Mouse (Mus musculus) left cerebral cortex, postnatal 10 days (tissue): ENCODE measurements around the gene Krtap20-2. TPM values are rescaled to one million over a fixed set of nuclear protein-coding genes. Genes with fewer than 3 reads are reported as not detected.
"Not testable (repeated sequence)": the region's sequence is repeated elsewhere in the genome, so short reads cannot be mapped to it uniquely, and the experiment has no call there.

ENCODE experiments used
- DNase-seq, 2 experiments: peaks; one replicate each; pipeline ENCODE4 v3.0.0; 2021 to 2022; ENCODE audit warnings: low spot score in 2 of 2, mixed read lengths in 1 of 2; ENCODE audit errors: extremely low spot score in 1 of 2
- intact Hi-C: fragments of 180-260 bp; cut with DNase I; formaldehyde crosslinking; loops from one replicate; pipeline ENCODE4 v1.15.1; 2025
- total RNA-seq, 2 experiments: library from RNA; stranded (reverse); gene quantifications; 2 replicates each; pipeline ENCODE4 v1.2.3; 2021

Gene Krtap20-2
- total RNA-seq = not detected

- no peak for DNase-seq
- intact Hi-C loops = no loop called here
These were observed at the start of gene Krtap20-2 for GRCm38 (mm10) chr16:89205561-89205960. TSS of gene Krtap20-2 (plus strand) at chr16:89205861.

- intact Hi-C loops = no loop called here
- no peak for DNase-seq
These were observed 48.0 kb upstream of the Krtap20-2 start, which contains the start of gene Gm9789 for GRCm38 (mm10) chr16:89157652-89158051. TSS of gene Gm9789 (plus strand) at chr16:89157952.

- intact Hi-C loops, DNase-seq: not testable (repeated sequence)
These were observed 36.5 kb upstream of the Krtap20-2 start, which contains the start of gene Gm7735 for GRCm38 (mm10) chr16:89169190-89169589. TSS of gene Gm7735 (plus strand) at chr16:89169490.

GRCm38 (mm10) chr16:89174435-89174834 lies 31.2 kb upstream of the Krtap20-2 start, which contains the start of gene 1110057P08Rik:
TSS of gene 1110057P08Rik (plus strand) at chr16:89174735.
- intact Hi-C loops = no loop called here

GRCm38 (mm10) chr16:89188621-89189020 lies 17.0 kb upstream of the Krtap20-2 start:
- DNase-seq = no peak

More at GRCm38 (mm10) chr16:89174435-89174834, 31.2 kb upstream of the Krtap20-2 start, which contains the start of gene 1110057P08Rik:
- no peak for DNase-seq

More at GRCm38 (mm10) chr16:89188621-89189020, 17.0 kb upstream of the Krtap20-2 start:
- intact Hi-C loops = no loop called here

Other genes starting within 250 kb of the Krtap20-2 start
- gene Krtap16-3, start 243.0 kb upstream of the Krtap20-2 start, total RNA-seq = not detected
- gene Krtap22-2, start 195.1 kb upstream of the Krtap20-2 start, total RNA-seq = not detected
- not detected for gene Gm10229, start 190.6 kb upstream of the Krtap20-2 start, total RNA-seq
- not detected for gene Krtap6-1, start 174.2 kb upstream of the Krtap20-2 start, total RNA-seq
- not detected for gene Gm10228, start 164.4 kb upstream of the Krtap20-2 start, total RNA-seq
- gene Krtap6-5, start 158.0 kb upstream of the Krtap20-2 start, total RNA-seq = not detected
- not detected for gene 1110025L11Rik, start 141.9 kb upstream of the Krtap20-2 start, total RNA-seq
- not detected for gene Krtap6-3, start 121.8 kb upstream of the Krtap20-2 start, total RNA-seq
- gene Gm6358, start 65.0 kb upstream of the Krtap20-2 start, total RNA-seq = not detected
- not detected for gene Gm10061, start 54.8 kb upstream of the Krtap20-2 start, total RNA-seq
- not detected for gene Gm9789, start 47.9 kb upstream of the Krtap20-2 start, total RNA-seq
- gene Gm7735, start 36.4 kb upstream of the Krtap20-2 start, total RNA-seq = not detected
- gene 1110057P08Rik, start 31.1 kb upstream of the Krtap20-2 start, total RNA-seq = not detected
- gene Krtap21-1, start 198.0 kb downstream of the Krtap20-2 start, total RNA-seq = not detected
- gene Krtap6-2, start 214.2 kb downstream of the Krtap20-2 start, total RNA-seq = not detected